Mouse (Mus musculus) bone marrow, adult 2 months (tissue): ENCODE data around the gene Rps10. TPM values are rescaled to one million over a fixed set of nuclear protein-coding genes. Genes with fewer than 3 reads are reported as not detected.
A peak's percentile ranks its signal among the peaks of the same experiment; 100 is the strongest.

Experiments used
- H3K27ac ChIP-seq: fragments of 200-500 bp; 2 replicates; pipeline ENCODE4 v1.5.1; 2012; ENCODE audit warnings: low read depth, mild to moderate bottlenecking, control low read depth, inconsistent platforms, low read length; ENCODE audit not compliant: control insufficient read depth, poor library complexity, insufficient read depth
- H3K4me1 ChIP-seq: fragments of 200-500 bp; 2 replicates; pipeline ENCODE4 v1.6.1; 2011; ENCODE audit warnings: low read length; ENCODE audit not compliant: control insufficient read depth, insufficient read depth
- H3K4me3 ChIP-seq: fragments of 200-500 bp; replicated peaks from 2 replicates; pipeline ENCODE3; 2011; ENCODE audit warnings: mild to moderate bottlenecking, low read depth, low read length, control low read depth; ENCODE audit not compliant: control insufficient read depth
- CTCF ChIP-seq: fragments of 200-500 bp; IDR thresholded peaks from 2 replicates; pipeline ENCODE4 v1.5.1; 2011; ENCODE audit warnings: low read length, control low read depth; ENCODE audit not compliant: control insufficient read depth, insufficient read depth
- POLR2A ChIP-seq: fragments of 200-500 bp; IDR thresholded peaks from 2 replicates; pipeline ENCODE4 v1.6.1; 2011; ENCODE audit warnings: low read depth, mild to moderate bottlenecking, control low read depth, low read length, borderline replicate concordance; ENCODE audit not compliant: control insufficient read depth
- WGBS: fragments of 180-500 bp; shearing (Covaris S2); methylation state at CpG from one replicate; pipeline ENCODE4 v1.1.7; 2018; 5-methylcytosine and 5-hydroxymethylcytosine counted together
- polyA plus RNA-seq: library from polyadenylated mRNA; stranded (reverse); fragments of >200 nt; gene quantifications from 2 replicates; pipeline ENCODE4 v1.2.4, GENCODE M21; 2011; ENCODE audit warnings: low replicate concordance; ENCODE audit not compliant: missing spikeins, insufficient read depth, insufficient read length

Gene Rps10
- polyA plus RNA-seq, 1 experiment: 1,889 TPM

- no peak; the same call in 1 of the 2 replicates for TF ChIP-seq POLR2A
- TF ChIP-seq CTCF: no peak
- H3K4me1 ChIP-seq: peaks cover 1% of the 10 kb centered on the region; the same call in 1 of the 2 replicates
- H3K4me3 ChIP-seq: no peak overlapping the region
- 86% methylated on average over 21 of the region's 21 CpGs for WGBS
- H3K27ac ChIP-seq: no peak overlapping the region
Observed at GRCm38 (mm10) chr17:27596376-27597190, 39.9 kb downstream of the Rps10 start.

- 87% methylated on average over 15 of the region's 15 CpGs for WGBS
- peaks cover 1% of the 10 kb centered on the region; the same call in 1 of the 2 replicates for H3K4me1 ChIP-seq
- no peak overlapping the region for H3K27ac ChIP-seq
- H3K4me3 ChIP-seq: no peak overlapping the region
- TF ChIP-seq POLR2A (no peak), CTCF (no peak)
Observed at GRCm38 (mm10) chr17:27595659-27596375, 40.7 kb downstream of the Rps10 start.

GRCm38 (mm10) chr17:27592565-27592910 lies 43.9 kb downstream of the Rps10 start:
- 52% methylated on average over 7 of the region's 7 CpGs for WGBS
- TF ChIP-seq POLR2A: no peak
- no peak for TF ChIP-seq CTCF
- Histone ChIP-seq H3K27ac (peak overlapping the region; percentile 48), H3K4me3 (no peak overlapping the region), H3K4me1 (peaks cover 3% of the 10 kb centered on the region; the same call in 1 of the 2 replicates)

- H3K27ac ChIP-seq: peak overlapping the region; percentile 9; the same call in 1 of the 2 replicates
- H3K4me3 ChIP-seq: no peak overlapping the region
- TF ChIP-seq POLR2A (no peak), CTCF (peak; percentile 66)
- peaks cover 3% of the 10 kb centered on the region; the same call in 1 of the 2 replicates for H3K4me1 ChIP-seq
- 51% methylated on average over 12 of the region's 12 CpGs for whole genome bisulfite sequencing
Observed at GRCm38 (mm10) chr17:27591826-27592564, 44.5 kb downstream of the Rps10 start.

- 7% methylated on average over 8 of the region's 8 CpGs for WGBS
- peak overlapping the region; percentile 5 for H3K27ac ChIP-seq
- TF ChIP-seq POLR2A: no peak
- H3K4me3 ChIP-seq: no peak overlapping the region
- H3K4me1 ChIP-seq: peaks cover 5% of the 10 kb centered on the region
Observed at GRCm38 (mm10) chr17:27588231-27588630, 48.2 kb downstream of the Rps10 start.

GRCm38 (mm10) chr17:27587252-27587651 lies 49.2 kb downstream of the Rps10 start:
- 60% methylated on average over 12 of the region's 12 CpGs for WGBS
- no peak overlapping the region for H3K27ac ChIP-seq
- TF ChIP-seq POLR2A (no peak), CTCF (no peak)
- peaks cover 4% of the 10 kb centered on the region for H3K4me1 ChIP-seq
- no peak overlapping the region for H3K4me3 ChIP-seq

- TF ChIP-seq CTCF: no peak
- no peak for TF ChIP-seq POLR2A
- Histone ChIP-seq H3K4me3 (no peak overlapping the region), H3K4me1 (peaks cover 4% of the 10 kb centered on the region), H3K27ac (no peak overlapping the region)
- 47% methylated on average over 9 of the region's 9 CpGs for WGBS
Observed at GRCm38 (mm10) chr17:27586661-27587060, 49.8 kb downstream of the Rps10 start.

GRCm38 (mm10) chr17:27583185-27583894 lies 53.1 kb downstream of the Rps10 start:
- no peak overlapping the region for H3K4me3 ChIP-seq
- TF ChIP-seq POLR2A (no peak), CTCF (no peak)
- peaks cover 4% of the 10 kb centered on the region for H3K4me1 ChIP-seq
- WGBS: 49% methylated on average over 13 of the region's 13 CpGs
- H3K27ac ChIP-seq: no peak overlapping the region

Other genes with a start within 250 kb of the Rps10 start
- not detected in 2 replicates for gene Grm4, start 115.3 kb downstream of the Rps10 start, polyA plus RNA-seq
- gene Hmga1, start 80.2 kb downstream of the Rps10 start, polyA plus RNA-seq: 38.0 and 99.4 TPM in 2 replicates
- 17.7 and 22.0 TPM in 2 replicates for gene AI413582, start 70.9 kb downstream of the Rps10 start, polyA plus RNA-seq
- gene Nudt3, start 13.2 kb downstream of the Rps10 start, polyA plus RNA-seq: 84.4 and 97.1 TPM in 2 replicates
- not detected in 2 replicates for gene RPS10-NUDT3, start 1.4 kb downstream of the Rps10 start, polyA plus RNA-seq
- gene Pacsin1, start 18.8 kb upstream of the Rps10 start, polyA plus RNA-seq: 2.7 and 12.0 TPM in 2 replicates
- gene Spdef, start 92.3 kb upstream of the Rps10 start, polyA plus RNA-seq: not detected in 2 replicates
- gene D17Wsu92e, start 184.0 kb upstream of the Rps10 start, polyA plus RNA-seq: 67.3 and 80.9 TPM in 2 replicates
- 49.4 and 74.7 TPM in 2 replicates for gene Snrpc, start 201.5 kb upstream of the Rps10 start, polyA plus RNA-seq
- 5.9 and 7.9 TPM in 2 replicates for gene Uhrf1bp1, start 219.8 kb upstream of the Rps10 start, polyA plus RNA-seq